Mouse (Mus musculus): ENCODE measurements around the gene Cog5. TPM values are rescaled to one million over a fixed set of nuclear protein-coding genes. Genes with fewer than 3 reads are reported as not detected.
A peak's percentile ranks its signal among the peaks of the same experiment; 100 is the strongest.

Cog5 gene
- polyA plus RNA-seq, 1 experiment from 2014 or later = 31.3 TPM

DNA sequence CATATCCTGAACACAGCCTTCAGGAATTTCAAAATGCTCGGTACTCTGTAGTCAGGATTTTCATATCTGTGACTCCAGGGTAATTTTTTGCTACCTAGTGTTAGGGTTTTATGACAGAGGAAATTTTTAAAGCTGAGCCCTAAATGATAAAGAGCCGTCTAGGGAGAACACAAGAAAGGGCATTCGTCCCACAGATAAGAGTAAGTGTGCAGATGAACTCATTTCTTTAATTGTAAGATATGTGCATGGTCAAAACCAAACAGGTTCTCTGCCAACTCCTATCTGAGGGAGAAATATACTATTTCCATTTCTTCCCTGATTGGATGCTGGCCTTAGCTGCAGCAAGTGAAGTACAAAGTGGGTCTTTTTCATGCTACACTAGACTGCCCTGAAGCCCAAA lies 269.5 kb downstream of the Cog5 start:
- H3K4me2 ChIP-seq (ENCODE audit: low read depth, low read length) = no peak overlapping the region
- no peaks in the 10 kb centered on the region for H3K27me3 ChIP-seq (ENCODE audit: control insufficient read depth, insufficient read depth, low read length)
- no peak overlapping the region for H3K4me3 ChIP-seq (replicated peaks; ENCODE audit: low read length)
- no peak overlapping the region for H3K9ac ChIP-seq (ENCODE audit: low read length)
- H3K27ac ChIP-seq (ENCODE audit: low read length) = no peak overlapping the region
- H3K36me3 ChIP-seq (ENCODE audit: control insufficient read depth, insufficient read depth, low read length) = peaks cover 10% of the 10 kb centered on the region; the same call in 1 of the 2 replicates
- WGBS = 77% methylated on average over 3 of the region's 3 CpGs
- H3K9me3 ChIP-seq (replicated peaks; ENCODE audit: control insufficient read depth, low read length) = no peaks in the 10 kb centered on the region
- no peaks in the 10 kb centered on the region for H3K4me1 ChIP-seq (ENCODE audit: control insufficient read depth, insufficient read depth, low read length)
- ATAC-seq (ENCODE audit: insufficient read depth, low FRiP score) = no peak

DNA sequence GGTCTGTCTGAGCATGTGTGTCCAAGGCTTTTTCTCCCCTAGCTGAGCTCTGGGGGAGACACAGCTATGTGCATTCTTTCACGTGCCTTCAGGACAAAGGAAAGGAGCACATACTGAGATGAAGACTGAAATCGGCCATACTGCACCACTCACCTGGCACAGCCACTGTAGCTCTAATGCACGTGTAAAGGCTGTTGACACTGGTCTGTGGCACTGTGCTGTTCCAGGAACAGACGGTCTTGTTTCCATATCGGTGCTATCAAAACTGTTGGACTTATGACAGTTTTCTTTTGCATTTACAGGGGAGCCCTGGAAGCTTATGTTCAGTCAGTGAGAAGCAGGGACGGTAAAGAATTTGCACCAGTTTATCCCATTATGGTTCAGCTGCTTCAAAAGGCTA lies 270.7 kb downstream of the Cog5 start:
- Histone ChIP-seq H3K36me3 (ENCODE audit: control insufficient read depth, insufficient read depth, low read length) (peaks cover 10% of the 10 kb centered on the region; the same call in 1 of the 2 replicates), H3K9me3 (replicated peaks; ENCODE audit: control insufficient read depth, low read length) (no peaks in the 10 kb centered on the region), H3K27me3 (ENCODE audit: control insufficient read depth, insufficient read depth, low read length) (no peaks in the 10 kb centered on the region), H3K27ac (ENCODE audit: low read length) (no peak overlapping the region), H3K4me2 (ENCODE audit: low read depth, low read length) (no peak overlapping the region), H3K4me3 (replicated peaks; ENCODE audit: low read length) (no peak overlapping the region), H3K9ac (ENCODE audit: low read length) (no peak overlapping the region), H3K4me1 (ENCODE audit: control insufficient read depth, insufficient read depth, low read length) (no peaks in the 10 kb centered on the region)
- WGBS = 88% methylated on average over 6 of the region's 6 CpGs
- no peak for ATAC-seq (ENCODE audit: insufficient read depth, low FRiP score)

DNA sequence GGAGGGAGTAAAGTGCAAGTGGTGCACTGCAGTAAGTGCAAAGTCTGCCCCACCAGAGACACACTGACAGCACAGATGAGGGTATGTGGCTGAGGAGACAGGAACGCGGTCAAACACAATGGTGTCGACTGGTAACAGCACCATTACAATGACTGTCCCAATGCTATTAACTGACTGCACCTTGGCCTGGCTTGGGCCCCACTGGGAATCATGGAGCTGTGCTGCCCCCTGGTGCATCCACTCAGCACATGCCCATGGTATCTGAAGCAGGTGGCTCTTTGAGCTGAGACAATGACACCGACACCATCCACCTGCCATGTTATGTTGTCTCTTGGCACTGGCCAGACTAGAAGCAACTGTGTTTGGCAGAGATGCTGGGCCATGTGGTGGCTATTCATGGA lies 272.0 kb downstream of the Cog5 start:
- Histone ChIP-seq H3K27ac (ENCODE audit: low read length) (no peak overlapping the region), H3K4me1 (ENCODE audit: control insufficient read depth, insufficient read depth, low read length) (no peaks in the 10 kb centered on the region), H3K9me3 (replicated peaks; ENCODE audit: control insufficient read depth, low read length) (no peaks in the 10 kb centered on the region), H3K9ac (ENCODE audit: low read length) (no peak overlapping the region), H3K4me3 (replicated peaks; ENCODE audit: low read length) (no peak overlapping the region), H3K36me3 (ENCODE audit: control insufficient read depth, insufficient read depth, low read length) (peaks cover 10% of the 10 kb centered on the region; the same call in 1 of the 2 replicates), H3K4me2 (ENCODE audit: low read depth, low read length) (no peak overlapping the region), H3K27me3 (ENCODE audit: control insufficient read depth, insufficient read depth, low read length) (no peaks in the 10 kb centered on the region)
- 67% methylated on average over 4 of the region's 4 CpGs for WGBS
- ATAC-seq (ENCODE audit: insufficient read depth, low FRiP score) = peak; percentile 62; the same call in 1 of the 2 replicates

DNA sequence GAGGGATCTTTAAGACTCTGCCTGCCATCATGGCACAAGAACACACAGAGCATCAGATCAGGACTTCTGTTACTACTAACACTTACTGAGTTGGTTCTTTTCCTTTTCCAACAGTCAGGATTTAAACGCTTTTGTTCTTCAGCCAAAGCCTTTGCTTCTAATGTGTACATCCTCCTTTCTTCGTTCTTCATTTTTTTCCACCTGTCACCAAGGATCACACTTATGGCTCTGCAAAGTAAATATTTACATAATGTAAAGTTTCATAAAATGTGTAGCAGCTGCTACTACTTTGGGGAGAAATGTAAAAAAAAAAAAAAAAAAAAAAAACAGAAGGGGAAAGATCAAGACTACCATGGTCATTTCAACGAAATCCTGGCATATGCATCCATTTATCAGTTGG lies 273.8 kb downstream of the Cog5 start:
- Histone ChIP-seq H3K9me3 (replicated peaks; ENCODE audit: control insufficient read depth, low read length) (no peaks in the 10 kb centered on the region), H3K27ac (ENCODE audit: low read length) (no peak overlapping the region), H3K4me1 (ENCODE audit: control insufficient read depth, insufficient read depth, low read length) (no peaks in the 10 kb centered on the region), H3K36me3 (ENCODE audit: control insufficient read depth, insufficient read depth, low read length) (peaks cover 10% of the 10 kb centered on the region; the same call in 1 of the 2 replicates), H3K27me3 (ENCODE audit: control insufficient read depth, insufficient read depth, low read length) (no peaks in the 10 kb centered on the region), H3K9ac (ENCODE audit: low read length) (no peak overlapping the region), H3K4me2 (ENCODE audit: low read depth, low read length) (no peak overlapping the region), H3K4me3 (replicated peaks; ENCODE audit: low read length) (no peak overlapping the region)
- 38% methylated on average over 3 of the region's 3 CpGs for WGBS
- no peak for ATAC-seq (ENCODE audit: insufficient read depth, low FRiP score)

DNA sequence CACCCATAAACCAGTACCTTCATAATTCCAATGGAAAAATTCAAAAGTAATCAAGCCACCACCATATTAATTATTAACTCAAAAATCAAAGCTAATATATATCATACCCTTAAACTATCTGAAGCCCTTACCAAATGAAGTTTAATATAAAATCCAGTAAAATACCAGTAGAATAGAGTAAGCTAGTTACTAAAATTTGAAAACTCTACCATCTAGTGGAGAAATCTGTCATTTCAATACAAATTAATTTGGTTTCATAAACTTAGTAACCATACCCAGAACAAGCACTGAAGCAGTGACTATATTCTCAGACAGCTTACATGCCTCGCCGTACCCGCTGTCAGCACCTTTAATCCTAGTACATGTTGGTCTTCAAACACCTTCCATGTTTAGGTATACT lies 277.1 kb downstream of the Cog5 start:
- H3K27me3 ChIP-seq (ENCODE audit: control insufficient read depth, insufficient read depth, low read length) = no peaks in the 10 kb centered on the region
- WGBS = 98% methylated on average over 3 of the region's 3 CpGs
- no peaks in the 10 kb centered on the region for H3K9me3 ChIP-seq (replicated peaks; ENCODE audit: control insufficient read depth, low read length)
- ATAC-seq (ENCODE audit: insufficient read depth, low FRiP score) = no peak
- H3K27ac ChIP-seq (ENCODE audit: low read length) = no peak overlapping the region
- H3K4me2 ChIP-seq (ENCODE audit: low read depth, low read length) = no peak overlapping the region
- H3K4me1 ChIP-seq (ENCODE audit: control insufficient read depth, insufficient read depth, low read length) = no peaks in the 10 kb centered on the region
- no peak overlapping the region for H3K9ac ChIP-seq (ENCODE audit: low read length)
- no peak overlapping the region for H3K4me3 ChIP-seq (replicated peaks; ENCODE audit: low read length)
- peaks cover 8% of the 10 kb centered on the region; the same call in 1 of the 2 replicates for H3K36me3 ChIP-seq (ENCODE audit: control insufficient read depth, insufficient read depth, low read length)

DNA sequence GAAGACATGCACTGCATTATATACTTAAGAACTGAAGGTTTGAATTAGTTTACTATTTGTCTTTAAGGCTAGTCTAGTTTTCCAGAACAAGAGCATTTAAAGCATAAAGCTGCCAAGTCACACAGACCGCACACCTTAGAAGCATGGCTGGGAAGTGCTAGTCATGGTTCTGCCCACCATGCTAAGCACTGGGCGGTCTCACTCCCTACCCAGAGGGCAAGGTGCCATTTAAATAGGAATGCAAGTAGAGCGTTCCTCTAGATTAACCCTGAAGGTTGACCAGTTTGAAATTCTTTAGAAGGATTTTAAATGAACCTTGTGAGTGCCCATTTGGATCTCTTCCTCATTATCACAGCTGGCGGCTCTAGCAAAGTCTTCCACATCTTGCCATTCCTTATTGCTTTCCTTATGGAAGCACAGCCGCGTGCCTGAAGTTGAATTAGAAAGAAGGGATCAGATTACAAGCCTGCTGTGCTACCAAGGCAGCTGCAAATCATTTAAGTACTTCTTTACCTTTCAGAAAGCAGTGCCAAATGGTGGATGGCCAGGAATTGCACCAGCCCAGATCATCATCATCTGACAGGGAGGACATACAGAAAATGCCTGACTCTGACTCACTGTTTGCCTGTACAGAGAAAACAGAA lies 282.1 kb downstream of the Cog5 start:
- 56% methylated on average over 6 of the region's 6 CpGs for WGBS
- H3K4me2 ChIP-seq (ENCODE audit: low read depth, low read length) = no peak overlapping the region
- no peak for ATAC-seq (ENCODE audit: insufficient read depth, low FRiP score)

DNA sequence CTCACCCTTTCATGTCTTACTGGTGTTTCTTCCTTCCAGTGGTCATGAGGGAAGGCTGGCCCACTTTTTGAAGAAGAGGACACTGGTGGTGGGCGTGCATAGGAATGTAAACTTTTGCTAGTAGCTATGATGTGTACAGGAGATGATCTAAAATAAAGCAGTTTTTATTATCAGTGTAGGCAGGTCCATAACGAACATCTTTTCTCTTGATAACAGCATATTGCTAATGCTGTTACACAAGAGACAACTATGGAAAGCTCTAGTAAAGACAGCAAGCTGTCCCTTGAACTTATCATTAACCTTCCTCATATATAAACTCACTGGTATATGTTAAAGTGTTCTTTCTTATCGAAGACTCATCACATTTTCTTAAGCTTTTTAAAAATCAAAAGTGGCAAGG lies 282.9 kb downstream of the Cog5 start:
- no peak for ATAC-seq (ENCODE audit: insufficient read depth, low FRiP score)
- Histone ChIP-seq H3K4me2 (ENCODE audit: low read depth, low read length) (no peak overlapping the region), H3K27ac (ENCODE audit: low read length) (no peak overlapping the region), H3K9me3 (replicated peaks; ENCODE audit: control insufficient read depth, low read length) (no peaks in the 10 kb centered on the region), H3K36me3 (ENCODE audit: control insufficient read depth, insufficient read depth, low read length) (peaks cover 18% of the 10 kb centered on the region), H3K27me3 (ENCODE audit: control insufficient read depth, insufficient read depth, low read length) (no peaks in the 10 kb centered on the region), H3K4me1 (ENCODE audit: control insufficient read depth, insufficient read depth, low read length) (no peaks in the 10 kb centered on the region), H3K4me3 (replicated peaks; ENCODE audit: low read length) (no peak overlapping the region), H3K9ac (ENCODE audit: low read length) (no peak overlapping the region)
- 87% methylated on average over 3 of the region's 3 CpGs for WGBS

More for the DNA sequence above, 282.1 kb downstream of the Cog5 start:
- no peak overlapping the region for H3K9ac ChIP-seq (ENCODE audit: low read length)
- H3K36me3 ChIP-seq (ENCODE audit: control insufficient read depth, insufficient read depth, low read length) = peaks cover 16% of the 10 kb centered on the region
- H3K4me1 ChIP-seq (ENCODE audit: control insufficient read depth, insufficient read depth, low read length) = no peaks in the 10 kb centered on the region
- no peaks in the 10 kb centered on the region for H3K9me3 ChIP-seq (replicated peaks; ENCODE audit: control insufficient read depth, low read length)
- no peak overlapping the region for H3K4me3 ChIP-seq (replicated peaks; ENCODE audit: low read length)
- no peak overlapping the region for H3K27ac ChIP-seq (ENCODE audit: low read length)
- H3K27me3 ChIP-seq (ENCODE audit: control insufficient read depth, insufficient read depth, low read length) = no peaks in the 10 kb centered on the region

DNA sequence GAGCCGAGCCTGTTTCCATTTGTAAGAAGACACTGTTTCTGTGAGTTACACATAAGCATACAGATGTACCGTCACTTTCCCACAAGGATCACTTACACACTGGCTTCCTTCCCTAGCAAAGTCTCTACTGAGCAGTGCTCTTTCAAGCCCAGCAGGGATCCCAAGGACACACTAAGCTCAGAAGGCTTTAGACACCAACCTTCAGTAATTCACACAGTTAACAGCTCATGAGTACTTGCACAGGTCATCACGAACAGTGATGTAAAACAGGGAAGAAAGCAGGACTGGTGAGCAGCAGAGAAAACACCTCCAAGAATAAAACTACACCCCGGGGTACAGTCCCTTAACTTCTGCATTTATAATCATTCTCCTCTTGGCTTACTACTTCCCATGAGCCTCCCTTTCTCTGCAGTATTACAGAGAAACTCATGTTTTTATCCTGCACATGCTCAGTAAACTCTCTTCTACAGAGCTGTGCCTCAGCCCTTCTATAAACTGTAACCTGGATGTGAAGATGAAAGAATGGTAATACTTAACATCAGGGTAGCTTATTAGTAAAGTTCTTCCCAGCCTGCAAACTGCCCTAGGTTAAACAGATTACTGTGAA lies 283.8 kb downstream of the Cog5 start:
- Histone ChIP-seq H3K4me1 (ENCODE audit: control insufficient read depth, insufficient read depth, low read length) (no peaks in the 10 kb centered on the region), H3K27ac (ENCODE audit: low read length) (no peak overlapping the region), H3K9ac (ENCODE audit: low read length) (no peak overlapping the region), H3K36me3 (ENCODE audit: control insufficient read depth, insufficient read depth, low read length) (peaks cover 27% of the 10 kb centered on the region), H3K27me3 (ENCODE audit: control insufficient read depth, insufficient read depth, low read length) (no peaks in the 10 kb centered on the region), H3K9me3 (replicated peaks; ENCODE audit: control insufficient read depth, low read length) (no peaks in the 10 kb centered on the region), H3K4me2 (ENCODE audit: low read depth, low read length) (no peak overlapping the region), H3K4me3 (replicated peaks; ENCODE audit: low read length) (no peak overlapping the region)
- 90% methylated on average over 4 of the region's 4 CpGs for WGBS
- no peak for ATAC-seq (ENCODE audit: insufficient read depth, low FRiP score)

DNA sequence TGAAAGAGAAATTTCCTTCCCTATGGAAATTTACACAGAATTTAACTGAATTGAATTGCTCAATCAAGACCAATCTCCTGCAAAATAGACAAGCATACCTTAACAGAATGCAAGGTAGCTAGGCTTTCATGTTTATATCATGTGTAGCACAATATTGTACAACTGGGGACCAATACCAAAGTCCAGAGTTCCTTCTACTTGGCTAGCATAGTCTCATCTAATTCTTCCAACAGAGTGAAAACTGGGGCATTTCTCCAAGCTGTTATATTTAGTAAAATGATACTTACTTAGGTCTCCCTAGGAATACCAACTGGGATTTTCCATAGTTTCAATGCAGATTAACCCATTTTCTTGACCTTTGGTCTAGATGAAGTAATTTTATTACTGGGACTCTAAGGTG lies 284.4 kb downstream of the Cog5 start:
- Histone ChIP-seq H3K27ac (ENCODE audit: low read length) (no peak overlapping the region), H3K4me2 (ENCODE audit: low read depth, low read length) (no peak overlapping the region), H3K4me1 (ENCODE audit: control insufficient read depth, insufficient read depth, low read length) (no peaks in the 10 kb centered on the region), H3K9ac (ENCODE audit: low read length) (no peak overlapping the region), H3K4me3 (replicated peaks; ENCODE audit: low read length) (no peak overlapping the region), H3K9me3 (replicated peaks; ENCODE audit: control insufficient read depth, low read length) (no peaks in the 10 kb centered on the region), H3K36me3 (ENCODE audit: control insufficient read depth, insufficient read depth, low read length) (peaks cover 32% of the 10 kb centered on the region), H3K27me3 (ENCODE audit: control insufficient read depth, insufficient read depth, low read length) (no peaks in the 10 kb centered on the region)
- ATAC-seq (ENCODE audit: insufficient read depth, low FRiP score) = no peak

All from stomach, embryonic 16.5 days (tissue).